Mouse (Mus musculus) testis, adult 2 months (tissue): ENCODE measurements at regions not wholly inside any gene's neighbourhood (a gene's known extent, or its start where the extent isn't known, plus 50 kb on each side); places are given as distances from the start of the nearest gene placed in this dataset.

Source experiments
- CTCF ChIP-seq: fragments of 200-500 bp; IDR thresholded peaks from 2 replicates; pipeline ENCODE4 v1.5.1; 2012; ENCODE audit warnings: low read depth, mild to moderate bottlenecking, inconsistent platforms, low read length, moderate library complexity; ENCODE audit not compliant: control insufficient read depth, insufficient read depth, insufficient replicate concordance
- POLR2A ChIP-seq: fragments of 200-500 bp; IDR thresholded peaks from 2 replicates; pipeline ENCODE4 v1.6.1; 2012; ENCODE audit warnings: low read depth, mild to moderate bottlenecking, inconsistent platforms, low read length, moderate library complexity; ENCODE audit not compliant: control insufficient read depth

DNA sequence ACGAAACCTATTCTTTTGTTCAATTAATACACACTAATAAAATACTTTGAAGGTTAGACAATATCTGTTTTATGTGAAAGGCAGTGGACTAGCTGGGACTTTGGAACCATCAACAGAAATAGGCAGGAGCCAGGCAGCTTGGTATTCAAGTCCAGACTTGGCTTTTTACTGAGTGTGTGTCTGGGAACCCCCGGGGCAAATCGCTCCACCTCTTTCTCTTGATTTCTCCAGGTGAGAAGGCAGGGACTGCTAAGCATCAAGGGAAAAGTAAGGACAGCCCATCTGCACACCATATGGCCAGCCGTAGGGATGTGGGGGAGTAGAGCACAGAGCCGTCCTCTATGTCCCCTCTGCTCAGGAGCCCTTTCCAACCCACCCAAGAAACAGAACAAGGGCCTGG is 186.5 kb downstream of the Snx10 start:
- no peak for TF ChIP-seq CTCF
- no peak for TF ChIP-seq POLR2A
